Mouse (Mus musculus): ENCODE measurements around the gene Zmynd15. TPM values are rescaled to one million over a fixed set of nuclear protein-coding genes. Genes with fewer than 3 reads are reported as not detected.
"Not testable (repeated sequence)": the region's sequence is repeated elsewhere in the genome, so short reads cannot be mapped to it uniquely, and the experiment has no call there.

The Zmynd15 gene
- polyA plus RNA-seq (2017; shearing (Covaris generic)), result not detected

DNA sequence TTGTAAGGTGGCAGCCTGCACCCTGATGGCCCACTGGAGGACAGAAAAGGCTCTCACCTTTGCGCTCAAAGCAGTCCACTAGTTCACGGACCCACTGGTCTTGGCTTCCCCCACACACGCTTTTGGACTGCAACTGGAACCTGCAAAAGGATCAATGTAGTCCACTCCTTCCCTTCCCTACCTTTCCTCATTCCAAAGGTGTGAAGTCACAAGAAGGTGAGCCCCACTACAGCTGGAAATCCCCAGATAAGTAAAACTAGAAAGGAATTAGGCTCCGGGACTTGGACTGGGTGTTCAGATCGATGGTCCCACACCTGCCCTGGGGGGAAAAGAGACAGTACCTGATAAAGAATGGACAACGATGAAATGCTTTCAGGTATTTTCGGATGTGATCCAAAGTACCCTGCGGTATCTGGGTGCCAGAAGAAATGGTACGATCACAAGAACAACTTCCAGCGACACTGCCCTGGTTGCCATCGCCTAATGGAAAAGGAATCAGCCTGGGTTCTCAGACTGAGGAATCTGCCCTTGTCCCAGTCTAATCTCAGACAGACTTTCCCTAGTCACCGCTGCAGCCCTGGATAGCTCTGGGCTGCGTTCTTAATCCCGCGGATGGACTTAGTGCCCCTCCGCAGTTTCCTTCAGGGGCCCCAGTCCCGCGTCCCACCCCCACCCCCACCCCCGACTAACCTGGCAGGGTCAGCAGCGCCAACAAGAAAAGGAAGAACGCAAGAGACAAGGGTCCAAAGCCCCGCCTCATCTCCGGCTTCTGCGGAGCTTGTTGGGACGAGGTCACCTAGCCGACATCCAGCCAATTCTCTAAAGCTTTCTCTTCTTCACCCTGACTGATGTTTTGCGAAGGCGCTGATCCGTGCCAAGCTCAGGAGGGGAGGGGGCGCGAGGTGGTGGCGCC, at the start of gene Zmynd15:
Gene Zmynd15, plus strand, starts transcription at position 746 of the 913 bp plus-strand sequence.
- no peak for ATAC-seq

- ATAC-seq, result peak; percentile 85
Measured at GRCm38 (mm10) chr11:70409594-70410296, 49.5 kb upstream of the Zmynd15 start, which contains the start of gene Pelp1. Pelp1 (minus strand) TSS chr11:70410031.

GRCm38 (mm10) chr11:70410297-70410643, 49.0 kb upstream of the Zmynd15 start:
- peak; percentile 56 for ATAC-seq

DNA sequence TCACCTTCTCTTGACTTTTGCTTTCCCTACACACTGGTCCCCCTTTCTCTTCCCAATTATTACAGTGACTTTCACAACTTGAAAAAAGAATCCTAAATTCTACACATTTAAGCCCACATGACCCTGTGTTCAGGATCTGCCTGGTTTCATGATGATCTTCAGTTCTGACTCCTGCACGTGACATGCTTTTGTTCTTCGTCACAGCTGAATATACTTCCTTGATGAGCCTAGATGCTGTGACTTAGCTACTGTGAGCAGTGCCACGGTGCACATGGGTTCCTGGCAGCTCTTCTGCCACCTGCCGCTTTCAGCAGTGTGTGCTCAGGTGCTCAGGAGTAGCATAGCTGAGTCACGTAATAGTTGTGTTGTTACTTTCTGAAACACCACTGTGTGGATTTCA, 46.6 kb upstream of the Zmynd15 start:
- ATAC-seq, result no peak

DNA sequence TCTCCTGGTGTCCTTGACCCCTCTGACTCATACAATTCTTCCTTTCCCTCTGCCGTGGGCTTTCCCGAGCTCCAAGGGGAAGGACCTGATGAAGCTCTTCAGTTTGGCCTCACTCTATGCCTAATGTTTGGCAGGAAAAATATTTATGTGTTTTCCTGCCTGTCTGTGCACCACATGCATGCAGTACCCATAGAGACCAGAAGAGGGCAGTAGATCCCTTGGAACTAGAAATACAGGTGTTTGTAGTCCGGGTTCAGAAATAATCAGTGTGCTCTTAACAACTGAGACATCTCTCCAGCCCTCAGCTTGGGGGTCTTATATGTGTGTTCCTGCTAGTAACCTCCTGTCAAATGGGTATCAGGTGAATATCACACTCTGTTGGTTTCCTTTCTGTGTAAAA, 45.3 kb upstream of the Zmynd15 start:
- no peak for ATAC-seq

DNA sequence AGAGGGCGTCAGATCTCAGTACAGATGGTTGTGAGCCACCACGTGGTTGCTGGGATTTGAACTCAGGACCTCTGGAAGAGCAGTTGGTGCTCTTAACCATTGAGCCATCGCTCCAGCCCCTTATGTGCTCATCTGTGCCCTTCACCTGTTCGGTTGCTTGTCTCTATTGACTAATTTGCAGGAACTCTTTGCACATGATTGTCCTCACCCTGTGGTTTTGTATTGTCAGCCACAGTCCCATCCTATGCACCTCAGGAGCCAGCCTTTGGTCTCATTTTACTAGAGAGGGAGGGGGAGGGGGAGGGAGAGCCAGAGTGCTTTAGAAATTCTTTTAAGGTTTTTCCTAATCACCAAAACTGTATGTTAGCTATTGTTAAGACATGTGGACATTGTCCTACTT, 41.0 kb upstream of the Zmynd15 start:
- no peak for ATAC-seq

DNA sequence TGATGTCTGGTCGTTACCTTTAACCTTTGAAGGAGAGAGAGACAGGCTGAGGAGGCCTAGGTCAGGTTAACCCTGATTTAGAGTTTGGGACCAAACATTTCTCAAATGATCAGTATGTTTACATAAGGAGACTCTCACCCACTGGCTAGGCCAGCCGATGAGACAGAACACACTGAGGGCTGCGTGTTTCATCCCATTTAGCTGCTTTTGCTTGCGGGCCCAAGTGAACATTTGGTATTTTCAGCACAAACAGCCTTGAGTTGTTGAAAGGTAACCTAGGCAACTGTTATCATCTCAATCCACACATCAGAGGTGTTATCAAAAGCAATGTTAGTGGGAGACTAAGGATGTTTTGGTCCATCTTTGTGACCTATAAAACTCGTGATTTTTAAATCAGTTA, 39.7 kb upstream of the Zmynd15 start:
- no peak for ATAC-seq

- not testable (repeated sequence) for ATAC-seq
Measured at GRCm38 (mm10) chr11:70426598-70426997, 32.6 kb upstream of the Zmynd15 start.

DNA sequence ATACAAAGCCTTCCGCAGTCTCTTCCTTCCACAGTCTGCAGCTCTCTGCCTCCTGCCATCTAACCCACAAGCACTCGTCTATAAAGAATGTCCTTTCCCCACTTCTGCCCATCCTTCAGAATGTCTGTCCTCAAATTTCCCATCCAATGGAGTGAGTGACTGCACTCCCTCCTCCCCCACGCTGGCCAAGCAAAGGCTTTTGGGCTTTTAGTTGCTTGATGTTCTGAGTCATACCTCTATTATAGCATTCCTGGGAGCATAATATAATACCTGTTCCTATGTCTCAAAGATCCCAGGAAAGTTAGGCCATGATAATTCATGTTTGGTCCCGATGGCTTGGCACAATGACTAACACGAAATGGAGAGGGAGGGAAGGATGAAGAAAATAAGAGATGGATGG, 27.7 kb upstream of the Zmynd15 start:
- ATAC-seq, result no peak

- ATAC-seq, result peak; percentile 80
Measured at GRCm38 (mm10) chr11:70432048-70432894, 27.0 kb upstream of the Zmynd15 start, which contains the start of gene Arrb2. Arrb2 (plus strand) TSS chr11:70432635.

GRCm38 (mm10) chr11:70432895-70433568, 26.2 kb upstream of the Zmynd15 start:
- peak; percentile 24 for ATAC-seq

DNA sequence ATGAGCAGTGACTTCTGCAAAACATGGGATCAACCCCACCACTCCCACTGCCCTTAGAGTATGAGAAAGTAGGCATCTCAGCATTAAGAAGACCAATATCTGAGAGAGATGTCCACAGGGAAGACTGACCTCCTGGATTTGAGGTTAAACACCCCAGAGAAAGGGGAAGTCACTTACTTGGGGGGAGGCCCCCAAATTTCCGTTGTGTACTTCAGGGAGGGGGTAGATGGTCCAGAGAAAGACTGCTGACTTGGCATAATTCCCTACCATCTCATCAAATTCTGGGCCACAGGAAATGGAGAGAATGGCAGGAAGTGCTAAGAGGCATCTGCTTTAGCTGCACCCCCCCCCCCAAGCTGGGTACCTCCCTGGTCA, 25.7 kb upstream of the Zmynd15 start:
- no peak for ATAC-seq

DNA sequence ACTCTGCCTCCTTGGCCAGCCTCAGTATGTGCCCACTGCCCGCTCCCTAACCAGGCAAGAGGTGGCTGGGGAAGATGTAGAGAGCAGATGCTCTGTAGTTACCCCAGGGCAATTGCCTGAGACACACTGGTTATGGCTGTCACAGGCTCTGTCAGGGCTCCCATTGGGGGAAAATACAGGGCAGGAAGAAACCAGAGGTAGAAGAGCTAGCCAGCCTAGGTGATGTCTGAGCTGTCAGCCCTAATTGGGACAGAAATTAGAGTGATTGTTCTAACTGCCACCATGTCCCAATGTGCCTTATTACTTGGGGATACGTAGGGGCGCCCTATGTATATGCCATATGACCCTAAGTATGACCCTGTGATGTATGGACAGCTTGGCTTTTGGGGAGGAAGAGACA, 25.3 kb upstream of the Zmynd15 start:
- no peak for ATAC-seq

GRCm38 (mm10) chr11:70435476-70435875, 23.8 kb upstream of the Zmynd15 start:
- ATAC-seq, result peak; percentile 17

DNA sequence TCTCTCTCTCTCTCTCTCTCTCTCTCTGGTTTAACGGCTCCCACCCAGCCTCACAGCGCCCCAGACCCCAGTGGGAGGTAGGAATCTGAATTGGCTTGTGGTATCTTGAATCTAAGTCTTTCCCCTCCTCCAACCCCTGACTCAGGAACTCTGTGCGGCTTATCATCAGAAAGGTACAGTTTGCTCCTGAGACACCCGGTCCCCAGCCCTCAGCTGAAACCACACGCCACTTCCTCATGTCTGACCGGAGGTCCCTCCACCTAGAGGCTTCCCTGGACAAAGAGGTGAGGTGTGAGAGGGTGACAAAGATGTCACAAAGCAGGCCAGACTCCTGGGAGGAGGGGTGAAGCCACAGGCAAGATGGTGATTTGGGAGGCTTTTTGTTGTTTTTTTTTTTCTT, 21.8 kb upstream of the Zmynd15 start:
- ATAC-seq, result no peak

DNA sequence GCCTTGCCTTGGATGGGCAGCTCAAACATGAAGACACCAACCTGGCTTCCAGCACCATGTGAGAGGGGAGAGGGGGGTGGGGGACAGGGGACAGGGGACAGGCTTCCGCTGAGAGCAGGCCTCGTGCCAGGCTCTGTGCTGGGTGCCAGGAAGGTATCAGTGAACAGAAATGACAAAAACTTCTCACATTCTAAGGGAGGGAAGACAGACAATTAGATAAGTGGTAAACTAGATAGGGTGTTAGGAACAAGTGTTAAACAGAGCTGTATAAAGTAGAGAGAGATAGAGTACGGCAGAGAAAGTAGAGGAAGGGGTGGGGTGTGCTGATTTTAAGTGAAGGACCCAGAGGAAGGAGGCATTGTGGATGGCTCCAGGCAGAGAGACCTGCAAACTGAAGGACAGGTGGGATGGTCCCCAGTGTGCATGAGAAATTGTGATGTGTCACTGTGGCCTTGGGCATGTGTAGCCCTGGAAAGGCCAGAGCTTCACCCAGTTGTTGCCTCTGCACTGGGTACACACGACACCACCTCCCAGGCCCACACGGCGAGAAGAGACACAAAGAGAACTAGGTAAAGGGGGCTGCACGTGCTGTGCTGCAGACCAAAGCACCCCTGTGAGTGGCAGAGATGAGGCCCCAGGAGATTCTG, 20.4 kb upstream of the Zmynd15 start:
- no peak for ATAC-seq

DNA sequence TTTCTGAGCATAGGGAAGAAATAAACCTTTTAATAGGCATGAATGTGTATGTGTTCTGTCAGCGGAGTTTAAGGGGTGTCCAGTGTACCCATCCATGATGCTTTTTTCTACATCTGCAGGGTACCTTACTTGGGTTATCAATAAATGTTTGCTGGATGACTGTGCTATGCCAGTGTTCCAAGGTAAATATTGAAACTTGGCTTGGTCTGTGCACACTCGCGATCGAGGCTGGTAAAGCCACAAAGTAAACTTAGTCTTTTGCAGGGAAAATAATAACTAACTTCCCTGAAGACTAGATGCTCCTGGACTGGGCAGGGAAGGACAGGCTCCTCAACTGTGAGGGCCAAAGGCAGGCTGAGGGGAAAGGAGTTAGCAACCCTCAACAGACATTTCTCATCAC, 18.6 kb upstream of the Zmynd15 start:
- ATAC-seq, result no peak

- ATAC-seq, result no peak
Measured at GRCm38 (mm10) chr11:70441882-70442281, 17.4 kb upstream of the Zmynd15 start.

DNA sequence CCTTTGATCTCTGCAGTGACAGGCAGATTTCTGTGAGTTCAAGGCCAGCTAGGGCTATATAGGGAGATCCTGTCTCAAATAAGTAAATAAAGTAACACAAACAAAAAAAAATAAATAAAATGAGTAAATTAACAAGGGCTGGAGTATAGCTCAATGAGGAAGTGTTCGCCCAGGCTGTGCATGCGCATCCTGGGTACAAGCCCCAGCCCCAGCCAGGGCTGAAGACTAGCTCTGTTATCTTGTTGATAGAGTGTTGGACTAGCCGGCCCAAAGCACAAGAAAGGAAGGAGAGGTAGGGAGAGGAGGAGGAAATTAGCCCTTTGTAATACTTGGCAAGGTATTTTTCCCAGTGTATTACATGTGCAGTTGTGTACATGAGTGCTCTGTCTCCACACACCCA, 15.3 kb upstream of the Zmynd15 start:
- ATAC-seq, result no peak

DNA sequence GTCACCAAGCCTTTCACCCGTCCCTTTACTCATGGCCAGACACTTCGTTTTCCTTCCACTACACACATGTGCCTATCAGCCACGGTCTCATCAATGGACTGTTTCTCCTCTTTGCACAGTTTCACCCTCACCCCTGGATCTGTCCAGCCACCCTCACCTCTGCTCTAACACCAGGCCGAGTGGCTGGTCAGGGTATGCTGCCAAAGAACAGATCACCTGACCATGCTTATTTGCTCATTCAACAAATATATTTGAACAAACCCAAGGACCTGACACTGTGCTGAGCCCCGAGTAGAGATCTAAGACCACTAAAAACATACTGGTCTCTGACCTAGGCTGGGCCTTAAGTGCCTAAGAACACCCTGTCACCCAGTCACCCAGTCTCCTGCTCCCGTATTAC, 14.6 kb upstream of the Zmynd15 start:
- ATAC-seq, result no peak

- no peak for ATAC-seq
Measured at GRCm38 (mm10) chr11:70446756-70447155, 12.5 kb upstream of the Zmynd15 start.

DNA sequence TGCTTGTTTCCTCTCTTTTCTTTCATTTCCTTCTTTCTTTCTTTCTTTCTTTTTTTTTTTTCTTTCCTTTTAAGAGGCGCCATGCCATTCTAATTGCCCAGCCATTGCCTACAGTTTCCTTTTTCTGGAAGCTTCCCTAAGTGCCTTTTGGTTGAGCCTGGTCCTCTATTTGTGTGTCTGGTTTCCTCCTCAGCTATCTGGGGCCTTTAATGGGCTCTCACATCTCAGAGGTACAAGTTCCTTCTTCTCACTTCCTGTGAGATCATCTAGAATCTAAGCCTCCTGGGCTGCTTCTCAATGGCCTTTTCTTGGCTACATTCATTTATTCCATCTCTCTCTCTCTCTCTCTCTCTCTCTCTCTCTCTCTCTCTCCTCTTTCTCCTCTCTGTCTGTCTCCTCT, 11.9 kb upstream of the Zmynd15 start:
- no peak for ATAC-seq
